Mouse (Mus musculus): ENCODE results near the gene Aacs.
A peak's percentile ranks its signal among the peaks of the same experiment; 100 is the strongest.
"Not testable (repeated sequence)": the region's sequence is repeated elsewhere in the genome, so short reads cannot be mapped to it uniquely, and the experiment has no call there.

The Aacs gene

DNA sequence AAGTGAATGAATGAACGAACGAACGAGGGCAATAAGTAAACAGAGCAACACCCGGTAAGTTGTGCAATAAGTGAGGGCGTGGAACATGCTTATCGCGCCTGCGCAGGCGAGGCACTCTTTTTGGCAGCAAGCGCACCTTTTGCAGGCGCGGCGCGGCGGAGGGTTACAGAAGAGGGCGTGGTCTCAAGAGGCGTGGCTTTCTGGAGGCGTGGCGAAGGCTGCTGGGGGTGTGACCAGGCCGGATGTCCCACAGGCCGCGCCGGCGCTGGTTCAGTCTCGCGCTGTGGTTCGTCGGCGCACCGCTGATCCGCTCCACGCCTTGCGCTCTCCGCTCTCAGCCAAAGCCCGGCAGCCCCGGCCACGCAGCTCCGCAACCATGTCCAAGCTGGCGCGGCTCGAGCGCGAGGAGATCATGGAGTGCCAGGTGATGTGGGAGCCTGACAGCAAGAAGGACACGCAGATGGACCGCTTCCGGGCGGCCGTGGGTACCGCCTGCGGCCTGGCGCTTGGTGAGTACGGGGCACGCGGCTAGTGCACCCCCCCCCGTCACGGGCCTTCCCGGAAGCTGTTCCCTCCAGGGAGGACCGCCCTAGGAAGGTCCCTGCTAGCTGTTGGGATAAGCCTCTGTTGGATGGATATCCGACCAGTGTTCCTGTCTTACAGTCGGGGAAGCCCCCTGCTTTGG is at the start of gene Aacs:
Gene Aacs, plus strand, starts transcription at position 214 of the 685 bp plus-strand sequence.
- peak; percentile 99 for DNase-seq (ENCODE audit: low read depth, low spot score)

DNA sequence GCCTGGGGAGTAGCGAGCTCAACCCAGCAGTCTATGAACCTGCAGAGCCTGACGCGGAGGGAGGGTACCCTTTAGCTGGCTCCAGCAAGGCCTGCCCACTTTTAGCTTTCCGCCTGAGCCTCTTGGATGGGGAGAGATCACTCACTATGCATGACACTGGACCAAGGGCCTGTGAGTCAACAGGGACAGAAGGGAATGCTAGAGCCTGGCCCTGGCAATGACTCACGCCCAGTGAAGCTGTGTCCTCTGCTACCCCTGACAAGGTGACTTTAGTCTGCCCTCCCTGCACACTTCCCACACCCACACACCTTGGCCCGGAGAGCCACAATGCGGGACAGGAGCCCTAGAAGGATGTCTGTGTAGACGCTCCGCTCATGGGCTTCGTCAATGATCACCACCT is 49.3 kb upstream of the Aacs start:
- no peak for DNase-seq (ENCODE audit: low read depth, low spot score)

DNA sequence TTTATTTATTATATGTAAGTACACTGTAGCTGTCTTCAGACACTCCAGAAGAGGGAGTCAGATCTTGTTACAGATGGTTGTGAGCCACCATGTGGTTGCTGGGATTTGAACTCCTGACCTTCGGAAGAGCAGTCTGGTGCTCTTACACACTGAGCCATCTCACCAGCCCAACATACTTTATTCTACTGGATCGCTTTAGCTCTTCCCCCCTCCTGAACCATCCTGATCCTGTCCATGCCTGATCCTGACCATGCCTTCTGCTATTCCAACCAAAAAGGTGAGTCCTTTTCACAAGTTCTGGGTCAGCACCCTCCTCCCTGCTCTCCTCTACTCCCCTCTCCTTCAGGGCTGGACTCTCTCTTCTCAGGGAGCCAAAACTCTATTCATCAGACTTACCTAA is 43.3 kb upstream of the Aacs start:
- DNase-seq (ENCODE audit: low read depth, low spot score): not testable (repeated sequence)

DNA sequence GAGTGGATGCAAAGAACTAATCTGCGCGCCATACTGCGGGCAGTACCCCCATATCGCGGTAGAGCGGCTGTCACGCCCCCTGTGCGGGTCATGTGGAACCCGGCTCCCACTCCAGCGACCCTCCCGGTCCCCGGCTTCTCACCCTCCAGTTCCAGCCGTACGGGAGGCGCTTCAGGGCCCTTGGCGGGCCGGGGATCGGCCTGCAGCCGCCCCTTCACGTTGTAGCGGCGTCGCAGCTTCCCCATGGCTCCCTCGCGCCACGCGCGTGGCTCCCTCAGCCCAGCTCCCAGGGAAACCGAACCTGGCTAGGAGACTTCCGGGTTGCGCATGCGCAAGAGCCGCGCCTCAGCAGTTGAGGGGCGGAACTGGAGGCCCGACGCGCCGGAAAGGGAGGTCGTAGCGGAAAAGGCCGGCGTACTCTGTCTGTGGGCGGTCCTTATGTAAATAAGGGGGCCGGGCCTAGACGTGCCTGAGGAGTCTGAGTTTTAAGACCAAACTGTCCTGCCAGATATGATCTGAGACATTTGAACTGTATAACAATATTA is 41.7 kb upstream of the Aacs start, which contains the start of gene Dhx37:
Gene Dhx37, minus strand, starts transcription at position 329 of the 545 bp plus-strand sequence.
- peak; percentile 98 for DNase-seq (ENCODE audit: low read depth, low spot score)

DNA sequence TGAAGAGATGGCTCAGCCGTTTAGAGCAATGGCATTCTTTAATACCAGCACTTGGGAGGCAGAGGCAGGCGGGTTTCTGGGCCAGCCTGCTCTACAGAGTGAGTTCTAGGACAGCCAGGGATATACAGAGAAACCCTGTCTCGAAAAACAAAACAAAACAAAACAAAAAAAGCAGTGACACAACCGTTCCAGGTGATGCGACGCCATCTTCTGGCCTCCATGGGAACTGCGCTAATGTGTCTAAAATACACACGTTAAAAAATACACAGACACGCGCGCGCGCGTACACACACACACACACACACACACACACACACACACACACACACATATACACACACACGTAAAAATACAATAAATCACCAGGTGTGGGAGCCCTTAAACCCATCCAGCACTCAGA is 41.3 kb upstream of the Aacs start:
- DNase-seq (ENCODE audit: low read depth, low spot score): not testable (repeated sequence)

DNA sequence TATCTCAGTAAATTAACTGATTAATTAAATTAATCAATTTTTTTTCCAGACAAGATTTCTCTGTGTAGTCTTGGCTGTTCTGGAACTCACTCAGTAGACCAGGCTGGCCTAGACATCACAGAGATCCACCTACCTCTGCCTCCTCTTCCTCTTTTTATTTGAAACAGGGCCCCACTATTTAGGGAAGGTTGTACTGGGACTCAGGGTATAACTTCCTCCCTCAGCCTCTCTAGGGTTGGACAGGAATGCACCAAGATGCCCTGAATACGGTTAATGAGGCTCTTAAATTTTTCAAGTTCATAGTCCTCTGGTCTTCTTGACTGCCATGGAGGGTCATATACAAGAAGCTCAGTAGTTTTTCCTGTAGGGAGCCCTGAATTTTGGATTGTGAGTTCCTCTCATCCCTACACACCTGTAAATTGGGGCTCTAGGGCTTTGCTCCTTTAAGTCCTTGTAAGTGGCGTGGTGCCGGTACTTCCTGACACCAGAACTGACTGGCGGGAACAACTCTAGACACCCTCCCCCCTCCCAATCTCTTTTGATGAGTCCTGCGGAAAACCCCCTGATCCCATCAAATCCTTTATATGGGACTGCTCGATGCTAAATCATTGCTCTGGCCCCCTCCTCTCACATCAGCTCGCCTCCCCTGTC is 34.9 kb upstream of the Aacs start:
- no peak for DNase-seq (ENCODE audit: low read depth, low spot score)

DNA sequence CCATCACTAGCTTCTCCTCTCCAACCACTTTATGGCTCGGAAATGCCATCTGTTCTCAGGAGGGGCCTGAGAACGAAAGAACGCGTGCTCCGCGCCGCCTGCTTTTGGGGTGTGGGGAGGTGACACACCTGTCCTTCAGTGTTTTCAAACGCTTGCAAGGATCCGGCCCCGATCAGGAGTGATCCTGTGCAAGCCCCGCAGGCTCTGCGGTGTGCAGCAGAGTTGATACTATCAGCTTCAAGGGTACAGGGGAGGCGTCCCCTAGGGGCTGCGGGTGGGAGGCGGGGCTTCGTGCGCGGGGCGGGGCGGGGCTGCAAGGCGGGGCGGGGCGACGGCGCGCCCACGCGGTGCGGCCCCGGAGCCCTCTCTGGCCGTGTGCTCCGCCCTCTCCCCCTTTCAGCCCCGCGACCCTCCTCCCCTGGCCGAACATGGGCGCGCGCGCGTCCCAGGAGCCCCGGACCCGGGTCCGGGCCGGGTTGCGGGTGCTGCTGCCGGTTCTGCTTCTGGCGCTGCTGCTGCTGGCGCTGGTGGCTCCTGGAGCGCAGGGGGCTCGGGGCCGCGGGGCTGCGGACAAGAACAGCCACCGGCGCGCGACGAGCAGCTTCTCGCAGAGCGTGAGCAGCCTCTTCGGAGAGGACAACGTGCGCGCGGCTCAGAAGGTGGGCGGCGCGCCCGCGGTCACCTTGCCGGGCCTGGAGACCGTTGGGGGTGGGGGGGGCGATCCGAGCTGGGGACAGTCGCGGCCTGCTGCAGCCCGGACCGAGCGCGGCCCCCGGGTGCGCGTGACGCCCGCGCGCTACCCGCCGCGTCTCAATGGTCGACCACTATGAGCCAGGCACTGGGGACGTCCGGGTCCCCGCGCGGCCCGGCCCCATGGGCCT is 34.1 kb upstream of the Aacs start, which contains the start of gene Bri3bp:
Gene Bri3bp, plus strand, starts transcription at position 335 of the 881 bp plus-strand sequence.
- peak; percentile 67 for DNase-seq (ENCODE audit: low read depth, low spot score)

DNA sequence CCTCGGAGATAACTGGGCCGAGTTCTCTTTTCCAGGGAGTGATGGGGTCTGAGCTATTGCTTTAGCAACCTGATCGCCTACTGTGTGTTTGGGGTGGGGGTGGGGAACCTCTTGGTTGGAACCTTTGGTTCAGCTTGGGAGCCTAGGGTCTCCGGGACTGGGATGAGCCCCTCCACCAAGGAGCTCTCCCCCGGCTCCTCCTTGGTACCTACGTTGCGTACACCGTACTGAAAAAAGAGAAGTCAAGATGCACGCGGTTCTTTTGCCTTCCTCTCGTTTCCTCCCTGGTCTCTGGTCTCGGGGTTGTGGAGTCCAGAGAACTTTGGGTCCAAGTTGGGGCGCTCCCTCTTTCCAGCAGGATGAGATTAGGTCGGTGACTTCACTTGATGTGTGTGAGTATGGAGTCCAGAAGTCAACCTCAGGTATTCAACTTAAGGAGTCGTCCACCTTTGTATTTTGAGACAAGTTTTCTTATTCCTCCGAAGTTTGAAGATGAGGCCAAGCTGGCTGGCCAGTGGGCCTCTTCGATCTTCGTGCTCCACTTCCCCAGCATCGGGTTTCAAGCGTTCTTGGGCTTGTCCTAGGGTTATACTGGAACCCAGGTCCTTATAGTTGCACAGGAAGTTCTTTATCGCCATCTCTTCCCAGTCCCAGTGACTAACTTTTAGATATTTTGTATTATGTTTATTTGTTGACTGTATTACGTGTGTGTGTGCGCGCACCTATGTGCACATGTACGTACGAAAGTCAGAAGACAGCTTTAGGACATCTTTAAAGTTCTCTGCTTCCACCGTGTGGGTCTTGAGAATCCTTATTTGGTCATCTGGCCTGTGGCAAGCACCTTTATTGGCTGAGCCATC is 33.2 kb upstream of the Aacs start:
- no peak for DNase-seq (ENCODE audit: low read depth, low spot score)

DNA sequence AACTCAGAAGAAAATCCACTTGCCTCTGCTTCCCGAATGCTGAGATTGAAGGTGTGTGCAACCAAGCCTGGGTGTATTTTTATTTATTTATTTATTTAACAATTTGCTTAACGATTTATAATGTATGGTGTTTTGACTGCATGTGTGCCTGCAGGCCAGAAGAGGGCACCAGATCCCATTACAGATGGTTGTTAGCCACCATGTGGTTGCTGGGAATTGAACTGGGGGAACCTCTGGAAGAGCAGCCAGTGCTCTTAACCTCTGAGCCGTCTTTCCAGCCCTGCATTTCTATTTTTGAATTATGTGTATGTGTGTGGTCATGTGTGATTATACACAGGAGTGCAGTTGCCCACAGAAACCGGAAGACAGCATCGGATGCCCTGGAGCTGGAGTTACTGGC is 32.3 kb upstream of the Aacs start:
- no peak for DNase-seq (ENCODE audit: low read depth, low spot score)

DNA sequence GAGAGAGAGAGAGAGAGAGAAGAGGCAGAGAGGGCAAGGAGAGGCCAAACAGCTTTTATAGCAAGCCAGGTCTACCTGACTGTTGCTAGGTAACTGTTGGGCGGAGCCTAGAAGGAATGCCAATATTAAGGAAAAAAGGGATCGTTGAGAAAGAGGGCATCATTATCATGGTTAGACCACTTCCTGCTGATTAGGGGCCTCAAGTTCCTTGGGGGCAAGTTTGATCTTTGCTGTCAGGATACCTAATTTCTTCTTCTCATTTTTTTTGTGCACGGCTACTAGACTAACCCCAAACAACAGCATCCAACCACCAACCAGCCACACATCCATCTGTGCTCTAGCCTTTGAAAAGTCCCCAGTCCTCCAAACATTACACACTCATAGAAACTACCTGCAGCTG is 31.7 kb upstream of the Aacs start:
- no peak for DNase-seq (ENCODE audit: low read depth, low spot score)

DNA sequence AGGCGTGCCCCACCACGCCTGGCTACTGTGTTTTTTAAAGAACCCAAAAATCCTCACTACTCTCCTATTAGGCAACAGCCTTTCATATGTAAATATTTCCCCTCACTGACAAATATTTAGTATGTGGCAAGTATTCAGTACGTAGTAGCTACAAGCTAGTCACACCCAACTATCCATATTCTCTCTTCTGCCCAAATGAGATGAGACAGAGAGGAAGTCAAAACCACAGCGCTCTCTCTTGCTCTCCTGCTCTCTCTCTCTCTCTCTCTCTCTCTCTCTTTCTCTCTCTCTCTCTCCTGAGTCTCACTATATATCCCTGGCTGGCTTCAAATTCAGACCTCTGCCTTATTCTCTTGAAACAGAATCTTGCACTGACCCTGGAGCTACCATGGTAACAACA is 31.1 kb upstream of the Aacs start:
- DNase-seq (ENCODE audit: low read depth, low spot score): no peak

DNA sequence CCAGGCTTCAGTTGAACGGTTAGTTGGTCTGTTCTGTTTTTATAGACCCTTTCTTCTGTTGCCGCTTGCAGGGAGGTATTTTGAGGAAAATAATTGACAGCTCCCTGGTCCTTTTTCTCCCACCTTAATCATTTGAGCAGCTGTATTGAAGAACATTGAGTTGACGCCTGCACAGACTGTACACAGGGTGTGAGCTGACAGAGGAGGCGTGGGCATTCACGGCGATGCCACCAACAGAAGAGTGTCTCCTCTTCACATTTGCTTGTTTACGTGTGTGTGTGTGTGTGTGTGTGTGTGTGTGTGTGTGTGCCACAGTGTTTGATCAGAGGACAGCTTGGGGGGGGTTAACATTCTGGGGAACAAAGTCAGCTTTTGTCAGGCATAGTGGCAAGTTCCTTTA is 29.3 kb upstream of the Aacs start:
- peak; percentile 70 for DNase-seq (ENCODE audit: low read depth, low spot score)

DNA sequence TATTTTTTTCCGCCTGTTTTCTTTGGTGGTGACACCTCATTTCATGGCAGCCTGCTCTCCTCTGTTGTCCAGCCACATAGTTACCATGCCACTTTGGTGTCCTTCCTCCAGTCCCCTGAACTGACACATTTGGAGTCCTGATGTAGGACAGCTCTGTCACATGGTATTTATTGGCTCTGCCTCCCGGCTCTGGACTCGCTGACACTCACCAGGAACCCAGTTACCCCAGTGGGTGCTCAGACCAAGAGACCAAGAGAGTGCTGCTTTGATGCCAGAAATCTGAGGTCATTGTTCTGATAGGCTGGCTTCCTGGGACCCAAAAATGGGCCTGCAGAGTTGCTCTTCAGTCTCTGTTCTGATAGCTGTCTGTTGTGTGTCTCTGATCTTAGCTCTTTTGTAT is 27.6 kb upstream of the Aacs start:
- DNase-seq (ENCODE audit: low read depth, low spot score): no peak

DNA sequence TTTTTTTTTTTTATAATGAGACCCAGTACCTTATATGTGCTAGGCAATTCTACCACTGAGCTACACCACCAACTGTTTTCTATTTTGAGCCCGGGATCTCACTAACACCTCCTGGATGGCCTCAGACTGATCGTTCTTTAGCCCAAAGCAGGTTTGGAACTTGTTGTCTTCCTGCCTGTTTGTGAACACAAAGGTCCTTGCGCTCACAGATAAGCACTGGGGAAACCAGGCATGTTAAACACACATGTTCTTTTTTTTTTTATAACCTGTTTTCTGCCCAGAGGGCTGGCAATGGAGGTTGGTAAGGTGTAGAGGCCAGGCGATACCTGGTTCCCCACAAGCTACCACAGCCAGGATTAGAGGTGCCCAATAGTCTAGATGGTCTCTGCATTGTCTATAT is 27.0 kb upstream of the Aacs start:
- no peak for DNase-seq (ENCODE audit: low read depth, low spot score)

DNA sequence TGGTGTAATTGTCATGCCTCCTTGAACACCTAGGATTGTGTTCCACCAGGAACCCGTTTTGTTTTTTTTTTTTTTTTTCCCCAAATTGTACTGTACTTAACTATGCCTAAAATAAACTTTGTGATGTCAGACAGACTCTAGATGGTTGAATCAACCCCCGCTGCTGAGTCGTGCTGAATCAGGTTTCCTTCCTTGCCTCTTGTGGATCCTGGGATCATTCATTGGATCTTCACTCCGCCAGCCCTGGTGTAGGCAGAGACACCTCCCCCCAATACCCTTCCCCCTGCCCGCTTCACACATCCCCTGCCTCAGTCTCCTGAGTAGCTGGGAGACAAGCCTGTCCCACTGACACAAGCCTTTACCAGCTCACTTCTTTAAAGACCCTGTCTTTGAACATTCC is 26.3 kb upstream of the Aacs start:
- peak; percentile 87 for DNase-seq (ENCODE audit: low read depth, low spot score)

DNA sequence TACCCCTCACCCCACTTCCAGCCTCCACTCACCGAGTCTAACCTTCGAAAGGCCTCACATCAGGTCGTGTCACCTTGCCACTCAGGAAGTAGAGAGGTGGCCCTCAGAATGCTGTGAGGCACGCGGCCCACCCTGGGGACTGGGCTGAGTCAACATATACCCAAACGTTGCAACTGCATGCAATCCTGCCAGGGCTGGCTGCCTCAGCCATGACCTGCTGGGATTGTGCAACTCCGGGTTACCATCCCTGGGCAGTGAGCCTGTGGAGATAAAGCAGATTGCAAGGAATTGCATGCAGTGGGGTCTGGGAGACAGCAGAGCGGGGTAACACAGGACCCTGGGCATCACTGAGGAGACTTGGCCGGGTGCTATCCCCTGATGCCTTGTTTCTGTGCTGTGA is 23.0 kb upstream of the Aacs start:
- DNase-seq (ENCODE audit: low read depth, low spot score): no peak

DNA sequence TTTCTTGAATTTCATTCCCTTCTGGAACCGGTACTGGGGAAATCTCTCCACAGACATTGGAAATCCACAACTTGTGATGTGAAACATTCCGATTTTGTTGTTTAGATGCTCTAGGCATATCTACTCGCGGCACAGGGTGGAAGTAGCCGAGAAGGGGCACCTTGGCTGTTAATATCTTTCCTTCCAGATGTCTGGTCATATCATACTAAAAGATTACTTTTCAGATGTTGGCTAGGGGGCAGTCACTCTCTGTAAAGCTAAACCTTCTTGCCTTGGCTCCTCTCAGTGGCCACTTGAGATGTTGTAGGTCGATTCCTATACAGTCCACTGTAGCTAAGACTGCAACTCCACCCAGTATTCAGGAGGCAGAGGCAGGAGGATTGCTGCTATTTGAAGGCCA is 19.5 kb upstream of the Aacs start:
- DNase-seq (ENCODE audit: low read depth, low spot score): no peak

DNA sequence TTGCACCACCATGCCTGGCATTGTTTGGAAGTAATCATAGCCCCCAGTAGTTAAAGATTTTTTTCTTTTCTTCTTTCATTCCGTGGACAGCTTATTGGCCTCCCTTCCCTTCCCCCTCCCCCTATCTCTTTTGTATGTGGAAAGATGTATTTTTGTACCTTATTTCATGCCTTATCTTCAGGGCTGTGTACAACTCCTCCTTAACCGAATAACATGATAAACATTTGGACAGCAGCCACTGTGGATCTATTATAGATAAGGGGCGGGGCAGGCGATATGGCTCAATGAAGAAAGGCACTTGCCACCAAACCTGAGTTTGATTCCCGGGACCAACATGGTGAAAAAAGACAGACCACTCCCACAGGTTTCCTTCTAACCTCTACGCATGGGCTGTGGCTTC is 18.1 kb upstream of the Aacs start:
- no peak for DNase-seq (ENCODE audit: low read depth, low spot score)

DNA sequence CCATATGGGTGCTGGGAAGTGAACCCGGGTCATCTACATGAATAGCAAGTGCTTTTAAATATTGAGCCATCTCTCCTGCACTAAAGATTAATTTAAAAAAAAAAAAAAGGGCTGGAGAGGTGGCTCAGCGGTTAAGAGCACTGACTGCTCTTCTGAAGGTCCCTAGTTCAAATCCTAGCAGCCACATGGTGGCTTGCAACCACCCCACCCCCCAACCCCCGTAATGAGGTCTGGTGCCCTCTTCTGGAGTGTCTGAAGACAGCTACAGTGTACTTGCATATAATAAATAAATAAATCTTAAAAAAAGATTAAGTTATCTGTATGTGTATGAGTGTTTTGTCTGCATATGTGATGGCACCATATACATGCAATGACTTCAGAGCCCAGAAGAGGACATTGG is 15.0 kb upstream of the Aacs start:
- DNase-seq (ENCODE audit: low read depth, low spot score): no peak

DNA sequence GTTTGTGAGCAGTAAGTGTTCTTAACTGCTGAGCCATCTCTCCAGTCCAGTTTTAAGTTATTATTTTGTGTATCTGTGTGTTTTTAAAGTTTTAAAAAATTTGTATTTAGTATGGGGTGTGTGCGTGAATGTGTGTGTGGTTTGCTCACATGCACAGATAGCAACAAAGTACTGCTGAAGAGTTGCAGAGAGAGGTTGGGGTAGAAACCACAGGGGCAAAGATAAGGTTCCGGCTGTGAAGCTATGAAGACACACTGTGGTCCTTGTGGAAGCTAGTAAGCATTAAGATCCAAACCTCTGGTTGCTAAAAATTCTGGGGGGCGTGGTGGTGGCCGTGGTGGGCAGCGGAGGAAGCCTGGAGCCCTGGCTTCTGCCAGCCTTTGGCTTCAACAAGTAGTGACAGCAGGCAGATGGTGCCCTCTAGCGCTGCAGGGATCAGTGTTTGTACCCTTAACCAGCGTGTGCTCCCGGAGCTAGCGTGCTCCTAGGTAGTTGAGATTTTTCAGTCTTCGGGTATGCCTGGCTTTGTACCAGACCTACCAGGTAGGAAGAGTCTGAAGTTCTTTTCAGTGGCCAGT is 13.7 kb upstream of the Aacs start:
- DNase-seq (ENCODE audit: low read depth, low spot score): peak; percentile 74

DNA sequence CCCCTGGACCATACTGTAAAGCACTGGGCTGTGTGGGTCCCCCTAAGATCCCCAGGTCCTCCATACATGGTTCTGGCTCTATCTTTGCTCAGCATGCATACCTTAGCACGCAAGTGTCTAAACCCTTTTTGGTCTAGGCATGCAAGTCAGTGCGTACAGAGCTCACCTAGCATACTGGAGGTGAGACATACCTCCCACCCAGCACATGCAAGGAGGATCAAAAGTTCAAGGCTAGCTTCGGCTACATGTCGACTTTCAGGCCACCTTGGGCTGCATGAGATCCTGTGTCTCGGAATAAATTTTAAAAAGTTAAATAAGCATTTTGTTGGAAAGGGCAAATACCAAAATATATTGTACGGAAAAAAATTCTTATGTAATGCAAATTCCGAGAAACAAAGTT is 10.4 kb upstream of the Aacs start:
- no peak for DNase-seq (ENCODE audit: low read depth, low spot score)

Data from brain, adult 2 months (tissue).